20 mouse cellular contexts compared by ENCODE assay signal in the genomic region with DNA sequence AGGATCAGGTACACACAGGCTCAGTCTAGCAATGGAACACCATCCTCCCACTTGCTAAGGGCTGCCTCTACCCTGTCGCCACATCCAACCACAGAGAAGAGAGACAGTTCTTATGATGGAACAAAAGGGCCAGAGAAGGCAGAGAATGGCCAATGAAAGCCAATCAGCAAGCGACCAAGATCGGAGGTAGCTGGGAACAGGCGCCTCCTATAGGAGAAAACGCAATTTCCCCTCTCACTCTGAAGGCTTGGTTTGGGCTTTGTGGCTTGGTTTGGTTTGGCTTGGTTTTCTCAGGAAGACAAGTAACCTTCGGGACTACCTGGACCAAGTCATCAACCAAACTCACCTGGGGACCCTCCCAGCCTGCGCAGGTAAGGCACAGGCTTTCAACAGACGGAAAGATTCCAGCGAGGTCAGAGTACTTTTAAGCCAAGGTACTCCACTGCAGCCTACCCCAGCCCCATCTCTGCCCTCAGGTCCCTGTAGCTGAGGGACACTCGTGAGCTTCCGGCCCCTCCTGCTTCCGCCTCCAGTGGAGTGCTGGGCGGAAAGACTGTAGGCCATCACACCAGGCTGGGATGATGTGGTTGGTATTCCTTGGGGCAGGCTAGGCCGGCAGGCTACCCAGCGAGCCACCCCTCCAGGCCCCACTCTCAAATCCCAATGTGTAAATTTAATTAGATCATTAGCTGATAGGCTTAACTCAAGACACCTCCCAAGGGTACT. TPM values are rescaled to one million over a fixed set of nuclear protein-coding genes. Genes with fewer than 3 reads are reported as not detected.
DNase-seq lines count a peak whose midpoint lies in the region; ATAC-seq and TF ChIP-seq lines count a peak whose summit lies in the region.
"Had no signal": no experiment of that assay in that cellular context is flagged by ENCODE, and none has a peak within 500 bp of the region (broad histone marks: within the 10 kb centered on the region; RNA-seq: fewer than 3 reads in every experiment).

No protein-coding gene starts in this region.

- no peak for TF ChIP-seq POLR2A in liver, adult 2 months (IDR thresholded peaks at IDR 0.05; ENCODE audit: extremely low read depth, insufficient read depth, low read length)

- peaks cover 44% of the 10 kb centered on the region for H3K79me2 ChIP-seq in liver, adult 2 months (ENCODE audit: control insufficient read depth, insufficient read depth, low read length)

- H3K4me2 ChIP-seq in forebrain, postnatal 0 days (ENCODE audit: low read depth): no peak overlapping the region
- H3K4me2 ChIP-seq: kidney, embryonic 15.5 days; liver, embryonic 15.5 days; midbrain, embryonic 13.5 days; neural tube, embryonic 15.5 days had no signal

- in situ Hi-C loops in ES-E14 (cut with MboI; ENCODE audit: low sequenced_read_pairs in 2 of 2, unreplicated experiment in 2 of 2): no loop called here

- H3K9me3 ChIP-seq in forebrain, embryonic 10.5 days: 0 out of 2 replicates have a peak, but pooled peaks cover 4% of the 10 kb centered on the region
- H3K9me3 ChIP-seq in forebrain, postnatal 0 days (ENCODE audit: low read length): no peaks in the 10 kb centered on the region
- no peaks in the 10 kb centered on the region for H3K9me3 ChIP-seq in ES-E14 (ENCODE audit: control insufficient read depth, insufficient read depth, low read depth, low read length)
- H3K9me3 ChIP-seq in limb, embryonic 10.5 days (replicated peaks): no peaks in the 10 kb centered on the region
- H3K9me3 ChIP-seq: embryonic facial prominence, embryonic 10.5 days; kidney, embryonic 15.5 days; liver, embryonic 15.5 days; midbrain, embryonic 13.5 days; neural tube, embryonic 15.5 days had no signal

- ATAC-seq in forebrain, postnatal 0 days: no peak
- ATAC-seq: forebrain, embryonic 14.5 days; midbrain, embryonic 13.5 days; Patski had no signal

- H3K36me3 ChIP-seq in forebrain, embryonic 10.5 days (replicated peaks): peaks cover 4% of the 10 kb centered on the region
- H3K36me3 ChIP-seq in forebrain, postnatal 0 days (ENCODE audit: insufficient read depth): no peaks in the 10 kb centered on the region
- H3K36me3 ChIP-seq in liver, adult 2 months (ENCODE audit: control insufficient read depth, insufficient read depth, low read length): peaks cover 2% of the 10 kb centered on the region; the same call in 1 of the 2 replicates
- peaks cover 2% of the 10 kb centered on the region; the same call in 1 of the 2 replicates for H3K36me3 ChIP-seq in ES-E14 (ENCODE audit: control insufficient read depth, insufficient read depth, low read length, poor library complexity, severe bottlenecking)
- H3K36me3 ChIP-seq in limb, embryonic 10.5 days: peaks cover 26% of the 10 kb centered on the region
- H3K36me3 ChIP-seq: kidney, embryonic 15.5 days; liver, embryonic 15.5 days; midbrain, embryonic 13.5 days; neural tube, embryonic 15.5 days had no signal

- no peak overlapping the region for H3K9ac ChIP-seq in forebrain, postnatal 0 days
- no peak overlapping the region for H3K9ac ChIP-seq in liver, adult 2 months (ENCODE audit: low read depth, low read length)
- peak overlapping the region; percentile 65 for H3K9ac ChIP-seq in ES-E14 (ENCODE audit: insufficient read depth, low read depth, low read length, poor library complexity, severe bottlenecking)
- H3K9ac ChIP-seq: kidney, embryonic 15.5 days; liver, embryonic 15.5 days; midbrain, embryonic 13.5 days; neural tube, embryonic 15.5 days had no signal

- peaks cover 57% of the 10 kb centered on the region for H3K4me1 ChIP-seq in forebrain, embryonic 10.5 days
- no peaks in the 10 kb centered on the region for H3K4me1 ChIP-seq in forebrain, postnatal 0 days (ENCODE audit: insufficient read depth)
- peaks cover 7% of the 10 kb centered on the region for H3K4me1 ChIP-seq in liver, adult 2 months (ENCODE audit: control insufficient read depth, insufficient read depth, low read length)
- peaks cover 17 to 19% of the 10 kb centered on the region in 2 experiments for H3K4me1 ChIP-seq in ES-E14 (ENCODE audit: control insufficient read depth in 2 of 2, insufficient read depth in 2 of 2, low read length in 2 of 2, poor library complexity in 1 of 2)
- H3K4me1 ChIP-seq in limb, embryonic 10.5 days: peaks cover 57% of the 10 kb centered on the region

- peak overlapping the region; percentile 45; the same call in 1 of the 2 replicates for H3K27ac ChIP-seq in forebrain, embryonic 10.5 days
- no peak overlapping the region for H3K27ac ChIP-seq in forebrain, postnatal 0 days (ENCODE audit: low read depth, low read length)
- peak overlapping the region; percentile 33 for H3K27ac ChIP-seq in liver, adult 2 months (replicated peaks; ENCODE audit: insufficient read depth, low read depth, low read length)
- peak overlapping the region; percentile 82 for H3K27ac ChIP-seq in ES-E14 (ENCODE audit: insufficient read depth, low read depth, low read length, poor library complexity, severe bottlenecking)
- peak overlapping the region; percentile 50; the same call in 1 of the 2 replicates for H3K27ac ChIP-seq in limb, embryonic 10.5 days
- H3K27ac ChIP-seq: embryonic facial prominence, embryonic 10.5 days; kidney, embryonic 15.5 days; layer of hippocampus, adult 2 months; liver, embryonic 15.5 days; midbrain, embryonic 13.5 days; neural tube, embryonic 15.5 days had no signal

- TF ChIP-seq CTCF in forebrain, postnatal 0 days (IDR thresholded peaks at IDR 0.05; ENCODE audit: low read depth): no peak
- TF ChIP-seq CTCF in liver, adult 2 months (IDR thresholded peaks at IDR 0.05; ENCODE audit: low read depth, low read length): no peak

- WGBS in forebrain, embryonic 10.5 days: 36% methylated on average over 15 of the region's 15 CpGs
- WGBS in forebrain, postnatal 0 days: 49% methylated on average over 15 of the region's 15 CpGs
- 86% methylated on average over 15 of the region's 15 CpGs for WGBS in liver, adult 2 months
- WGBS in limb, embryonic 10.5 days: 54% methylated on average over 15 of the region's 15 CpGs

- H3K27me3 ChIP-seq in forebrain, embryonic 10.5 days (ENCODE audit: poor library complexity, severe bottlenecking): peaks cover 53% of the 10 kb centered on the region
- H3K27me3 ChIP-seq in forebrain, postnatal 0 days (ENCODE audit: insufficient read depth, low read length): peaks cover 8% of the 10 kb centered on the region; the same call in 1 of the 2 replicates
- no peaks in the 10 kb centered on the region for H3K27me3 ChIP-seq in liver, adult 2 months (ENCODE audit: control insufficient read depth, insufficient read depth, low read length)
- no peaks in the 10 kb centered on the region for H3K27me3 ChIP-seq in limb, embryonic 10.5 days (ENCODE audit: low read depth, poor library complexity, severe bottlenecking)
- H3K27me3 ChIP-seq: kidney, embryonic 15.5 days; Patski had no signal

- peak; percentile 19 for DNase-seq in forebrain, embryonic 10.5 days (ENCODE audit: extremely low spot score, low spot score)
- DNase-seq in forebrain, postnatal 0 days: no peak
- DNase-seq in liver, adult 2 months (ENCODE audit: extremely low read depth, low read depth, low spot score): no peak
- no peak for DNase-seq in liver
- peak; percentile 64 for DNase-seq in ES-E14 (ENCODE audit: low read depth, low spot score)
- DNase-seq in limb, embryonic 10.5 days (ENCODE audit: low spot score): no peak
- no peak for DNase-seq in gastrocnemius, postnatal 25 days
- DNase-seq in kidney, postnatal 14 days: no peak
- DNase-seq: left cerebral cortex, postnatal 4 days; right cerebral cortex, postnatal 25 days; thymus, postnatal 36 days had no signal

- H3K4me3 ChIP-seq in forebrain, embryonic 10.5 days: no peak overlapping the region
- no peak overlapping the region for H3K4me3 ChIP-seq in forebrain, postnatal 0 days (ENCODE audit: low read depth, low read length)
- H3K4me3 ChIP-seq in liver, adult 2 months (ENCODE audit: insufficient read depth, low read depth, low read length): no peak overlapping the region
- peak overlapping the region; percentile 47 to 53 for H3K4me3 ChIP-seq in ES-E14 (ENCODE audit: insufficient read depth in 1 of 2, low read depth in 1 of 2, low read length in 2 of 2, poor library complexity in 1 of 2, severe bottlenecking in 1 of 2)
- no peak overlapping the region for H3K4me3 ChIP-seq in limb, embryonic 10.5 days
- H3K4me3 ChIP-seq: embryonic facial prominence, embryonic 10.5 days; kidney, embryonic 15.5 days; layer of hippocampus, adult 2 months; liver, embryonic 15.5 days; midbrain, embryonic 13.5 days; myocyte; neural tube, embryonic 15.5 days had no signal

TF ChIP-seq in ES-E14, 5 proteins besides CTCF, POLR2A, EP300 and RAD21:
- TF ChIP-seq ZNF384 (IDR thresholded peaks at IDR 0.05; ENCODE audit: low read depth, low read length) (no peak), HCFC1 (IDR thresholded peaks at IDR 0.05; ENCODE audit: borderline replicate concordance, insufficient read depth, low read length) (no peak), ZC3H11A (IDR thresholded peaks at IDR 0.05; ENCODE audit: borderline replicate concordance, low read depth, low read length) (no peak), CHD2 (IDR thresholded peaks at IDR 0.05; ENCODE audit: low read depth, low read length) (no peak), MAFK (IDR thresholded peaks at IDR 0.05; ENCODE audit: insufficient read depth, low read depth, low read length) (no peak)

RNA-seq across cellular contexts. Expression of a gene that starts 4.8 kb away (rescaled TPM):
- polyA plus RNA-seq in forebrain, embryonic 10.5 days (2016; fragmentation: Nextera tagmentation; extraction: Ambion mirVana): 2.6 and 2.8 TPM in 2 replicates
- 24.8 and 33.3 TPM in 2 replicates for total RNA-seq in forebrain, postnatal 0 days (2014; rRNA removed)
- polyA plus RNA-seq in forebrain, postnatal 0 days (2015; fragmentation: Nextera tagmentation; extraction: Ambion mirVana): 2.2 and 3.6 TPM in 2 replicates
- 21.1 and 27.3 TPM in 2 replicates for total RNA-seq in liver, adult 2 months (2014; rRNA removed)
- 6.9 and 9.6 TPM in 2 replicates for polyA plus RNA-seq in liver, adult 2 months (2012; rRNA removed)
- 16.8 and 23.7 TPM in 2 replicates for total RNA-seq in ES-E14 (2012; rRNA removed)
- 4.3 and 4.7 TPM in 2 replicates for polyA plus RNA-seq in limb, embryonic 10.5 days (2016; fragmentation: Nextera tagmentation; extraction: Ambion mirVana)
- total RNA-seq in gastrocnemius, postnatal 25 days (2021): 10 to 100 TPM; 13.4 to 16.9 TPM

Comparison
In these comparisons a context has a peak if more than half of its experiments do, and no peak if none do; other contexts are left out.
1. DNase-seq: peak in forebrain, embryonic 10.5 days (single experiment) and ES-E14 (single experiment); none in forebrain, postnatal 0 days (single experiment), liver, adult 2 months (single experiment), liver (single experiment), limb, embryonic 10.5 days (single experiment), gastrocnemius, postnatal 25 days (single experiment) and kidney, postnatal 14 days (single experiment).
2. H3K4me3 ChIP-seq: peak in ES-E14 (2 of 2); none in forebrain, embryonic 10.5 days (single experiment), forebrain, postnatal 0 days (single experiment), liver, adult 2 months (single experiment) and limb, embryonic 10.5 days (single experiment).